29 mouse cellular contexts compared by ENCODE assay signal in the genomic region with DNA sequence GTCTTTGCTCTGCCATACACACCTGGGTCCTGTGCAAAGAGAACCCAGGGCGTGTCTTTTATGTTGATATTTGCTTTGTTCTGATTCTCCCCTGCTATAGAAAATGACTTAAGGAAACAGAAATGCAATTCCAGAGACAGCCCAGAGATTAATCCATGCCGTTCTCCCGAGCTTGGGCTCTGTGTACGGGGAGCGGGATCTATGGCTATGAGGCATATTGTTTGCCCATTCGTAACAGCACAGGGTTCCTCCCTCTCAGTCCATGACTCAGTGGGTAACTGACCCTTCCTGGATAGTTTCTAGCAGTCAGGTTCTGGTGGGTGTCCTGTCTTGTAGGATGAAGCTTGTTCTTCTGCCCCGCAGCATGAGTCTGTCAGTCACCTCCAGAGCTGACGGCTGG. TPM values are rescaled to one million over a fixed set of nuclear protein-coding genes. Genes with fewer than 3 reads are reported as not detected.
"Had no signal": no experiment of that assay in that cellular context is flagged by ENCODE, and none has a peak within 500 bp of the region (broad histone marks: within the 10 kb centered on the region; RNA-seq: fewer than 3 reads in every experiment).

No protein-coding gene starts in this region.

- H3K9me3 ChIP-seq: heart, embryonic 15.5 days; hindbrain, embryonic 13.5 days; hindbrain, embryonic 15.5 days; kidney, embryonic 15.5 days; limb, embryonic 15.5 days had no signal

- H3K4me3 ChIP-seq: heart, adult 2 months; heart, embryonic 13.5 days; heart, embryonic 15.5 days; hindbrain, embryonic 13.5 days; hindbrain, embryonic 15.5 days; kidney, embryonic 15.5 days; limb, embryonic 13.5 days; limb, embryonic 15.5 days had no signal

- ATAC-seq: hindbrain, postnatal 0 days; intestine, embryonic 16.5 days had no signal

- DNase-seq: gastrocnemius, postnatal 14 days; gastrocnemius, postnatal 36 days; heart, adult 2 months; heart, postnatal 14 days; heart, postnatal 36 days; kidney, adult 11 months; kidney, adult 2 months; kidney, adult 9 months; kidney, postnatal 14 days; kidney, postnatal 36 days; layer of hippocampus, adult 9-11 months; layer of hippocampus, postnatal 36 days; left cerebral cortex, postnatal 4 days had no signal

- H3K27me3 ChIP-seq: heart, embryonic 13.5 days; heart, embryonic 15.5 days; hindbrain, embryonic 13.5 days; hindbrain, embryonic 15.5 days; kidney, embryonic 15.5 days; limb, embryonic 13.5 days; limb, embryonic 15.5 days had no signal

- H3K4me2 ChIP-seq: heart, embryonic 11.5 days; heart, embryonic 13.5 days; heart, embryonic 15.5 days; hindbrain, embryonic 13.5 days; hindbrain, embryonic 15.5 days; kidney, embryonic 15.5 days; limb, embryonic 13.5 days; limb, embryonic 15.5 days had no signal

- H3K36me3 ChIP-seq: heart, embryonic 13.5 days; heart, embryonic 15.5 days; hindbrain, embryonic 13.5 days; hindbrain, embryonic 15.5 days; kidney, embryonic 15.5 days; limb, embryonic 13.5 days; limb, embryonic 15.5 days had no signal

- H3K9ac ChIP-seq: heart, embryonic 13.5 days; heart, embryonic 15.5 days; hindbrain, embryonic 13.5 days; hindbrain, embryonic 15.5 days; kidney, embryonic 15.5 days; limb, embryonic 13.5 days; limb, embryonic 15.5 days had no signal

- H3K4me1 ChIP-seq: heart, embryonic 15.5 days; hindbrain, embryonic 13.5 days; hindbrain, embryonic 15.5 days; kidney, embryonic 15.5 days; limb, embryonic 13.5 days; limb, embryonic 15.5 days had no signal

- H3K27ac ChIP-seq: heart, adult 2 months; heart, embryonic 13.5 days; heart, embryonic 15.5 days; hindbrain, embryonic 13.5 days; hindbrain, embryonic 15.5 days; hindbrain, postnatal 0 days; kidney, embryonic 15.5 days; kidney, postnatal 0 days; limb, embryonic 13.5 days; limb, embryonic 15.5 days had no signal

RNA-seq across cellular contexts. Expression of a gene that starts 28.9 kb away (rescaled TPM):
- polyA plus RNA-seq: heart, adult 2 months; heart, embryonic 11.5 days; heart, embryonic 13.5 days; heart, embryonic 15.5 days; heart, postnatal 0 days; hindbrain, embryonic 11.5 days; hindbrain, embryonic 13.5 days; hindbrain, embryonic 15.5 days; hindbrain, postnatal 0 days; intestine, embryonic 14.5 days; intestine, embryonic 16.5 days; kidney, adult 2 months; kidney, embryonic 15.5 days; limb, embryonic 11.5 days; limb, embryonic 13.5 days; limb, embryonic 15.5 days had no signal

RNA-seq across cellular contexts. Expression of a gene that starts 47.6 kb away (rescaled TPM):
- polyA plus RNA-seq: hindbrain, embryonic 11.5 days; hindbrain, embryonic 13.5 days; hindbrain, embryonic 15.5 days; intestine, embryonic 14.5 days; intestine, embryonic 16.5 days; kidney, embryonic 15.5 days; limb, embryonic 11.5 days; limb, embryonic 13.5 days; limb, embryonic 15.5 days; liver, adult 2 months had no signal
